In the genomic region with DNA sequence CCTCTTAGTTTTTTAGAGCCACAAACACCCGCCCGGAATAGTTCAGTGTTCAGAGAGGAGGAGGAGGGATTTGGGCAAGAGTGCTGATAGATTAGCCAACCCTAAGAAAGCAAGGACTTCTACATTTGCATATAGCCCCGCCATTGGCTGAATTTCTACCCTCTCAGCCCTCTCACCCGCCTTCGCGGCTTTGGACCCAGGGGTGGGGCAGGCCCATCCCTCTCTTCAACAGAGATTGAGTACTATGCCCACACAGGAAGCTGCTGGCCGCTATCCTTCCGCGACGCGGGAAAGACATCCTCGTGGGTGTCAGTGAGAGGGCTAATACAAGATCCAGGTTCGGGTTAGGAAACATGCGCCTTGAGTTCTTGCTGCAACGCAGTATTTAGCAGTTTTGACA, we compare ENCODE assay signal across 8 mouse cellular contexts. TPM values are rescaled to one million over a fixed set of nuclear protein-coding genes. Genes with fewer than 3 reads are reported as not detected.
DNase-seq lines count a peak whose midpoint lies in the region; ATAC-seq and TF ChIP-seq lines count a peak whose summit lies in the region.

No protein-coding gene starts in this region.

- H3K27ac ChIP-seq in embryonic facial prominence, embryonic 12.5 days = no peak overlapping the region
- no peak overlapping the region for H3K27ac ChIP-seq in heart, embryonic 11.5 days (ENCODE audit: low read depth, low read length)
- no peak overlapping the region for H3K27ac ChIP-seq in lung, embryonic 14.5 days (ENCODE audit: low read depth)
- H3K27ac ChIP-seq in neural tube, embryonic 15.5 days (replicated peaks) = no peak overlapping the region

- no peak for TF ChIP-seq CTCF in lung, embryonic 14.5 days (IDR thresholded peaks at IDR 0.05; ENCODE audit: low read depth)

- H3K36me3 ChIP-seq in embryonic facial prominence, embryonic 12.5 days = no peaks in the 10 kb centered on the region
- H3K36me3 ChIP-seq in heart, embryonic 11.5 days (ENCODE audit: control insufficient read depth, insufficient read depth, low read length) = no peaks in the 10 kb centered on the region
- no peaks in the 10 kb centered on the region for H3K36me3 ChIP-seq in lung, embryonic 14.5 days (ENCODE audit: insufficient read depth)
- H3K36me3 ChIP-seq in neural tube, embryonic 15.5 days = no peaks in the 10 kb centered on the region

- peaks cover 89% of the 10 kb centered on the region for H3K27me3 ChIP-seq in embryonic facial prominence, embryonic 12.5 days
- peaks cover 80% of the 10 kb centered on the region for H3K27me3 ChIP-seq in heart, embryonic 11.5 days (ENCODE audit: control insufficient read depth, insufficient read depth, low read length)
- peaks cover 57% of the 10 kb centered on the region for H3K27me3 ChIP-seq in lung, embryonic 14.5 days (ENCODE audit: insufficient read depth, low read length)
- H3K27me3 ChIP-seq in neural tube, embryonic 15.5 days (replicated peaks) = peaks cover 90% of the 10 kb centered on the region

- peaks cover 33% of the 10 kb centered on the region for H3K4me1 ChIP-seq in embryonic facial prominence, embryonic 12.5 days
- peaks cover 20% of the 10 kb centered on the region for H3K4me1 ChIP-seq in heart, embryonic 11.5 days (ENCODE audit: control insufficient read depth, insufficient read depth, low read length)
- H3K4me1 ChIP-seq in lung, embryonic 14.5 days (ENCODE audit: insufficient read depth) = peaks cover 13% of the 10 kb centered on the region
- H3K4me1 ChIP-seq in neural tube, embryonic 15.5 days = peaks cover 31% of the 10 kb centered on the region

- no peak overlapping the region for H3K9ac ChIP-seq in embryonic facial prominence, embryonic 12.5 days
- no peak overlapping the region for H3K9ac ChIP-seq in heart, embryonic 11.5 days (ENCODE audit: low read depth, low read length)
- H3K9ac ChIP-seq in lung, embryonic 14.5 days = no peak overlapping the region
- no peak overlapping the region for H3K9ac ChIP-seq in neural tube, embryonic 15.5 days (replicated peaks)

- peak overlapping the region; percentile 98 for H3K4me2 ChIP-seq in embryonic facial prominence, embryonic 12.5 days (replicated peaks)
- peak overlapping the region; percentile 89 for H3K4me2 ChIP-seq in heart, embryonic 11.5 days
- H3K4me2 ChIP-seq in lung, embryonic 14.5 days = peak overlapping the region; percentile 90
- H3K4me2 ChIP-seq in neural tube, embryonic 15.5 days = peak overlapping the region; percentile 95

- no peaks in the 10 kb centered on the region for H3K9me3 ChIP-seq in embryonic facial prominence, embryonic 12.5 days
- H3K9me3 ChIP-seq in heart, embryonic 11.5 days (replicated peaks; ENCODE audit: control insufficient read depth, low read length) = no peaks in the 10 kb centered on the region
- H3K9me3 ChIP-seq in lung, embryonic 14.5 days (ENCODE audit: low read depth, low read length) = no peaks in the 10 kb centered on the region
- no peaks in the 10 kb centered on the region for H3K9me3 ChIP-seq in neural tube, embryonic 15.5 days (replicated peaks)

- peak; percentile 74 for DNase-seq in CD4-positive helper T cell, adult 2 months (ENCODE audit: low read depth, low spot score)
- peak; percentile 61 for DNase-seq in adipocyte (ENCODE audit: low spot score)
- peak; percentile 89 for DNase-seq in kidney, adult 9 months
- peak; percentile 90 for DNase-seq in lung, embryonic 14.5 days
- peak; percentile 55 to 64 for DNase-seq in thymus, postnatal 36 days

- under 1% methylated on average over 15 of the region's 15 CpGs for WGBS in embryonic facial prominence, embryonic 12.5 days
- WGBS in heart, embryonic 11.5 days (ENCODE audit: insufficient replicate concordance) = under 1% methylated on average over 15 of the region's 15 CpGs
- WGBS in lung, embryonic 14.5 days = under 1% methylated on average over 15 of the region's 15 CpGs
- under 1% methylated on average over 15 of the region's 15 CpGs for WGBS in neural tube, embryonic 15.5 days

- peak; percentile 84 for ATAC-seq in embryonic facial prominence, embryonic 12.5 days (ENCODE audit: insufficient number of reproducible peaks, insufficient read depth, low FRiP score, low TSS enrichment)
- peak; percentile 67 for ATAC-seq in heart, embryonic 11.5 days (replicated peaks; ENCODE audit: insufficient number of reproducible peaks, low FRiP score, low TSS enrichment)
- ATAC-seq in lung, embryonic 14.5 days (ENCODE audit: insufficient read depth) = peak; percentile 88
- ATAC-seq in neural tube, embryonic 15.5 days (ENCODE audit: low FRiP score) = peak; percentile 72

- peak overlapping the region; percentile 55 for H3K4me3 ChIP-seq in embryonic facial prominence, embryonic 12.5 days
- peak overlapping the region; percentile 22 for H3K4me3 ChIP-seq in heart, embryonic 11.5 days (ENCODE audit: low read depth, low read length)
- H3K4me3 ChIP-seq in lung, embryonic 14.5 days (ENCODE audit: low read depth, low read length) = peak overlapping the region; percentile 46
- peak overlapping the region; percentile 45 for H3K4me3 ChIP-seq in neural tube, embryonic 15.5 days (replicated peaks)

RNA-seq across cellular contexts. Expression of a gene that starts 1.4 kb away (rescaled TPM):
- 30.1 and 30.8 TPM in 2 replicates for polyA plus RNA-seq in embryonic facial prominence, embryonic 12.5 days (2016; fragmentation: Nextera tagmentation; extraction: Ambion mirVana)
- 0.46 and 0.68 TPM in 2 replicates for polyA plus RNA-seq in heart, embryonic 11.5 days (2014; fragmentation: Nextera tagmentation; extraction: Ambion mirVana)
- 0.53 and 0.57 TPM in 2 replicates for polyA plus RNA-seq in lung, embryonic 14.5 days (2014; fragmentation: Nextera tagmentation; extraction: Ambion mirVana)
- polyA plus RNA-seq in neural tube, embryonic 15.5 days (2015; fragmentation: Nextera tagmentation; extraction: Ambion mirVana) = 5.7 and 6.4 TPM in 2 replicates

RNA-seq across cellular contexts. Expression of a gene that starts 18.2 kb away (rescaled TPM):
- polyA plus RNA-seq in embryonic facial prominence, embryonic 12.5 days (2016; fragmentation: Nextera tagmentation; extraction: Ambion mirVana) = 3.1 and 3.5 TPM in 2 replicates
- polyA plus RNA-seq in heart, embryonic 11.5 days (2014; fragmentation: Nextera tagmentation; extraction: Ambion mirVana) = not detected in 2 replicates
- not detected in 2 replicates for polyA plus RNA-seq in lung, embryonic 14.5 days (2014; fragmentation: Nextera tagmentation; extraction: Ambion mirVana)
- polyA plus RNA-seq in neural tube, embryonic 15.5 days (2015; fragmentation: Nextera tagmentation; extraction: Ambion mirVana) = 0.09 and 0.20 TPM in 2 replicates

RNA-seq across cellular contexts. Expression of a gene that starts 24.1 kb away (rescaled TPM):
- 0.47 and 0.56 TPM in 2 replicates for polyA plus RNA-seq in embryonic facial prominence, embryonic 12.5 days (2016; fragmentation: Nextera tagmentation; extraction: Ambion mirVana)
- polyA plus RNA-seq in heart, embryonic 11.5 days (2014; fragmentation: Nextera tagmentation; extraction: Ambion mirVana) = 5.5 and 5.7 TPM in 2 replicates
- 0.12 and 0.29 TPM in 2 replicates for polyA plus RNA-seq in lung, embryonic 14.5 days (2014; fragmentation: Nextera tagmentation; extraction: Ambion mirVana)
- 0.17 and 0.40 TPM in 2 replicates for polyA plus RNA-seq in neural tube, embryonic 15.5 days (2015; fragmentation: Nextera tagmentation; extraction: Ambion mirVana)

RNA-seq across cellular contexts. Expression of a gene that starts 59.8 kb away (rescaled TPM):
- polyA plus RNA-seq in embryonic facial prominence, embryonic 12.5 days (2016; fragmentation: Nextera tagmentation; extraction: Ambion mirVana) = 9.1 and 10.5 TPM in 2 replicates
- 14.3 and 15.2 TPM in 2 replicates for polyA plus RNA-seq in heart, embryonic 11.5 days (2014; fragmentation: Nextera tagmentation; extraction: Ambion mirVana)
- polyA plus RNA-seq in lung, embryonic 14.5 days (2014; fragmentation: Nextera tagmentation; extraction: Ambion mirVana) = 1.9 and 2.2 TPM in 2 replicates
- polyA plus RNA-seq in neural tube, embryonic 15.5 days (2015; fragmentation: Nextera tagmentation; extraction: Ambion mirVana) = 2.9 and 3.2 TPM in 2 replicates
